Mouse (Mus musculus): ENCODE results near the gene Olfr1259. TPM values are rescaled to one million over a fixed set of nuclear protein-coding genes. Genes with fewer than 3 reads are reported as not detected.
"Not testable (repeated sequence)": the region's sequence is repeated elsewhere in the genome, so short reads cannot be mapped to it uniquely, and the experiment has no call there.

Gene Olfr1259
- not detected in 2 replicates for polyA plus RNA-seq (2016; fragmentation: Nextera tagmentation; extraction: Ambion mirVana)

GRCm38 (mm10) chr2:89948564-89948963 is at the start of gene Olfr1259:
Gene Olfr1259, minus strand, starts transcription at chr2:89948664.
- no peak for DNase-seq (ENCODE audit: extremely low spot score, low spot score)
- WGBS, result 90% methylated on average over 5 of the region's 5 CpGs
- no peak within 1 kb of the TSS for H3K4me3 ChIP-seq
- H3K27ac ChIP-seq, result no peak within 1 kb of the TSS
- H3K36me3 ChIP-seq (replicated peaks), result no peaks in the 10 kb centered on the region
- no peaks in the 10 kb centered on the region for H3K27me3 ChIP-seq (ENCODE audit: poor library complexity, severe bottlenecking)
- H3K9me3 ChIP-seq, result no peaks in the 10 kb centered on the region
- no peaks in the 10 kb centered on the region for H3K4me1 ChIP-seq

- Histone ChIP-seq H3K36me3 (replicated peaks) (no peaks in the 10 kb centered on the region), H3K27ac (no peak within 1 kb of the TSS), H3K27me3 (ENCODE audit: poor library complexity, severe bottlenecking) (no peaks in the 10 kb centered on the region), H3K4me3 (no peak within 1 kb of the TSS), H3K4me1 (no peaks in the 10 kb centered on the region), H3K9me3 (no peaks in the 10 kb centered on the region)
- no peak for DNase-seq (ENCODE audit: extremely low spot score, low spot score)
Measured at GRCm38 (mm10) chr2:89990921-89991320, 42.5 kb upstream of the Olfr1259 start, which contains the start of gene Olfr1261. Gene Olfr1261, plus strand, starts transcription at chr2:89991221.

- Histone ChIP-seq H3K27me3 (ENCODE audit: poor library complexity, severe bottlenecking) (no peaks in the 10 kb centered on the region), H3K36me3 (replicated peaks) (no peaks in the 10 kb centered on the region), H3K9me3 (no peaks in the 10 kb centered on the region), H3K27ac (no peak overlapping the region), H3K4me1 (no peaks in the 10 kb centered on the region), H3K4me3 (no peak overlapping the region)
- 79% methylated on average over 2 of the region's 2 CpGs for WGBS
- DNase-seq (ENCODE audit: extremely low spot score, low spot score), result no peak
Measured at GRCm38 (mm10) chr2:89977709-89978108, 29.2 kb upstream of the Olfr1259 start.

DNA sequence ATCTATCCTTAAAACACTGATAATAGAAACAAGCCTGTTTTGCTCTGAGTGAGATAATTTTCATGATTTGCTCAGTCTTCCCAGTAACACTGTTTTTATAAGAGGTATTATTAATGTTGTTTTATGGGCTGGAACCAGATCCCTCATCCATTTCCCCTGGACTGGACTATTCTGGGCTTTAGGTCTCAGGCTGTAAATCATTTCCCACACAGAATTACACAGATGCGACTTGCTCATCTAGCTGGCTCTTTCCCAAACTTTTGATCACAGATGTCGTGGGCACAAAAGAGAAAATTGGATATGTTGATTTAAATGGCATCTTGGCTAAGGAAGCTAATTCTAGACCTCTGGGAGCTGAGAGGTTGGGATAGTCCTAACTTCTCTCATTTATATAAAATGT is 25.7 kb upstream of the Olfr1259 start, which contains the start of gene Olfr1260:
TSS of gene Olfr1260 (plus strand) at position 157 of the 400 bp plus-strand sequence.
- no peaks in the 10 kb centered on the region for H3K27me3 ChIP-seq (ENCODE audit: poor library complexity, severe bottlenecking)
- 87% methylated on average over 2 of the region's 2 CpGs for WGBS
- H3K9me3 ChIP-seq, result no peaks in the 10 kb centered on the region
- H3K36me3 ChIP-seq (replicated peaks), result no peaks in the 10 kb centered on the region
- no peak within 1 kb of the TSS for H3K27ac ChIP-seq
- H3K4me1 ChIP-seq, result no peaks in the 10 kb centered on the region
- H3K4me3 ChIP-seq, result no peak within 1 kb of the TSS
- no peak for DNase-seq (ENCODE audit: extremely low spot score, low spot score)

DNA sequence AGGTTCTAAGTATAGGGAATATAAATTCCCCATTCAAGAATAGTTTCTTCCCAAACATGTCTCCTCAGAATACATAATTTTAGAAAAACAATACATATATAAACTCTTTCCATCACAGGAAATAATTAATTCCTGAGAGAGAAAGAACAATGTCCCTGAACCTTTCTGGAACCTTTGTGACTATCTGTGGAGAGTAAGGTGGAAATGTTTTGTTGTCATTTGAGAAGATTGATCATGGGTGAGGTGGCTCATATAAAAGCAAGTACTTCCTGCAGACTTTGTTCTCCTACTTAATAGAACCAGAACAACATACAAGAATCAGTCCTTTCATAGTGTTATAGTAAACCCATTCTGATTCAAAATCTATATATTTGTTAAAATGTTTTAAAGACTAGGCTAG is 21.5 kb downstream of the Olfr1259 start, which contains the start of gene Olfr1258:
TSS of gene Olfr1258 (plus strand) at position 301 of the 400 bp plus-strand sequence.
- no peaks in the 10 kb centered on the region for H3K4me1 ChIP-seq
- no peak within 1 kb of the TSS for H3K4me3 ChIP-seq
- H3K27me3 ChIP-seq (ENCODE audit: poor library complexity, severe bottlenecking), result no peaks in the 10 kb centered on the region
- no peak within 1 kb of the TSS for H3K27ac ChIP-seq
- no peak for DNase-seq (ENCODE audit: extremely low spot score, low spot score)
- H3K36me3 ChIP-seq (replicated peaks), result no peaks in the 10 kb centered on the region
- H3K9me3 ChIP-seq, result no peaks in the 10 kb centered on the region

- DNase-seq (ENCODE audit: extremely low spot score, low spot score); H3K4me3 ChIP-seq; H3K9me3 ChIP-seq; H3K4me1 ChIP-seq; H3K27me3 ChIP-seq (ENCODE audit: poor library complexity, severe bottlenecking); H3K36me3 ChIP-seq (replicated peaks); H3K27ac ChIP-seq: not testable (repeated sequence)
- 92% methylated on average over 9 of the region's 9 CpGs for WGBS
Measured at GRCm38 (mm10) chr2:89912616-89913015, 35.8 kb downstream of the Olfr1259 start.

Other genes with a start within 250 kb of the Olfr1259 start
- not detected in 2 replicates for gene Olfr1252, start 223.7 kb downstream of the Olfr1259 start, polyA plus RNA-seq (2016; fragmentation: Nextera tagmentation; extraction: Ambion mirVana)
- not detected in 2 replicates for gene Olfr1253, start 191.6 kb downstream of the Olfr1259 start, polyA plus RNA-seq (2016; fragmentation: Nextera tagmentation; extraction: Ambion mirVana)
- not detected in 2 replicates for gene Olfr1254, start 155.0 kb downstream of the Olfr1259 start, polyA plus RNA-seq (2016; fragmentation: Nextera tagmentation; extraction: Ambion mirVana)
- not detected in 2 replicates for gene Olfr1255, start 136.6 kb downstream of the Olfr1259 start, polyA plus RNA-seq (2016; fragmentation: Nextera tagmentation; extraction: Ambion mirVana)
- not detected in 2 replicates for gene Olfr1256, start 107.1 kb downstream of the Olfr1259 start, polyA plus RNA-seq (2016; fragmentation: Nextera tagmentation; extraction: Ambion mirVana)
- not detected in 2 replicates for gene Olfr48, start 100.5 kb downstream of the Olfr1259 start, polyA plus RNA-seq (2016; fragmentation: Nextera tagmentation; extraction: Ambion mirVana)
- not detected in 2 replicates for gene Olfr1257, start 70.2 kb downstream of the Olfr1259 start, polyA plus RNA-seq (2016; fragmentation: Nextera tagmentation; extraction: Ambion mirVana)
- not detected in 2 replicates for gene Olfr1258, start 21.4 kb downstream of the Olfr1259 start, polyA plus RNA-seq (2016; fragmentation: Nextera tagmentation; extraction: Ambion mirVana)
- gene Olfr1260, start 25.7 kb upstream of the Olfr1259 start, polyA plus RNA-seq (2016; fragmentation: Nextera tagmentation; extraction: Ambion mirVana), result not detected in 2 replicates
- gene Olfr1261, start 42.6 kb upstream of the Olfr1259 start, polyA plus RNA-seq (2016; fragmentation: Nextera tagmentation; extraction: Ambion mirVana), result not detected in 2 replicates
- gene Olfr1262, start 51.5 kb upstream of the Olfr1259 start, polyA plus RNA-seq (2016; fragmentation: Nextera tagmentation; extraction: Ambion mirVana), result not detected in 2 replicates
- gene Olfr1263, start 63.5 kb upstream of the Olfr1259 start, polyA plus RNA-seq (2016; fragmentation: Nextera tagmentation; extraction: Ambion mirVana), result not detected in 2 replicates
- gene Olfr1264, start 76.9 kb upstream of the Olfr1259 start, polyA plus RNA-seq (2016; fragmentation: Nextera tagmentation; extraction: Ambion mirVana), result not detected in 2 replicates
- not detected in 2 replicates for gene Olfr1265, start 86.7 kb upstream of the Olfr1259 start, polyA plus RNA-seq (2016; fragmentation: Nextera tagmentation; extraction: Ambion mirVana)
- gene Olfr140, start 114.9 kb upstream of the Olfr1259 start, polyA plus RNA-seq (2016; fragmentation: Nextera tagmentation; extraction: Ambion mirVana), result not detected in 2 replicates
- gene Olfr1269, start 172.7 kb upstream of the Olfr1259 start, polyA plus RNA-seq (2016; fragmentation: Nextera tagmentation; extraction: Ambion mirVana), result not detected in 2 replicates
- gene Olfr32, start 193.6 kb upstream of the Olfr1259 start, polyA plus RNA-seq (2016; fragmentation: Nextera tagmentation; extraction: Ambion mirVana), result not detected in 2 replicates
- not detected in 2 replicates for gene Olfr1270, start 204.4 kb upstream of the Olfr1259 start, polyA plus RNA-seq (2016; fragmentation: Nextera tagmentation; extraction: Ambion mirVana)